1 mouse cellular context compared by ENCODE assay signal in the genomic region with DNA sequence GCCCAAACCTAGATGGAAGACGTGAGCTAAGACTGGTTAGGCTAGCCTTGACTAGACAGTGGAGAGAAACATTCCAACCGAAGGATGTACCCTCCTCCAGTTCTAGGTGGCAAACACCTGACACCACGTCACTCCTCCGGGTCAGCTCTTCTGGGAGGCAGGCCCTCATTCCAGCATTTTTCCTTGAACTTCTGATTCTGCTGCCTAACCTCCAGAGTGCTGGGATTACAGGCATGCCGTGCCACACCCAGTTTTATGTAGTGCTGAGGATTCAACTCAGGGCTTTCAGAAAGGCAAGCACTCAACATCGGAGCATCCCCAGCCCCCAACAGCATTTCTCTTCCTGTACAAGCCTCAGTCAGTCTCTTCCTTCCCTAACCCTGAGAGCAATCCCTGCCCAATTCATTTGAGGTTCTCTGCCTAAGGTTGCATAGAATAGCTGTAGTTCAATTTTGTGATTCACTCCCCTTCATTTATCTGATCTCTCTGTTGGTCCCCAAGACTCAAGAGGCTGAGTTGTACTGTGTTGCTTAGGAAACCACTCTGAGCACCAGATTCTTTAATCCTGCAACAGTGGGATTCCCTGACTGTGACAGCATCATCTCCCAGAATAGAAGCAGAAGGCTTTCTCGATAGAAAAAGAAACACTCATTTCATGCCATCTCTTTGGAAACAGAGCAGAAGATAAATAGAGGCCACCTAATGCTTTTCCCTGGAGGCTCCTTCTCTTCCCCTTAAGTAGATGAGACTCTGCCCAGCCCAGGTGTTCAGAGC.
TF ChIP-seq lines count a peak whose summit lies in the region.

No protein-coding gene starts in this region.

TF ChIP-seq in CH12.LX, 34 proteins besides CTCF, POLR2A, EP300 and RAD21:
- TF ChIP-seq CHD2 (IDR thresholded peaks at IDR 0.05; ENCODE audit: low read length): no peak
- no peak for TF ChIP-seq MYC (IDR thresholded peaks at IDR 0.05; ENCODE audit: low read depth, low read length)
- TF ChIP-seq ETS1 (conservative IDR thresholded peaks at IDR 0.05; ENCODE audit: low read depth, low read length): peak; percentile 18; the same call in 1 of the 2 replicates
- TF ChIP-seq USF2 (conservative IDR thresholded peaks at IDR 0.05; ENCODE audit: low read depth, low read length): no peak
- TF ChIP-seq MEF2A (IDR thresholded peaks at IDR 0.05; ENCODE audit: borderline replicate concordance, low read depth, low read length): peak; percentile 69; the same call in 1 of the 2 replicates
